Mouse (Mus musculus) T-helper 1 cell (primary cell): ENCODE results near the gene Grsf1.

Experiments used
- in situ Hi-C: fragments of 300-600 bp; cut with MboI, MseI; formaldehyde crosslinking; loops from one replicate; pipeline ENCODE4 v1.15.1; 2025; ENCODE audit warnings: high pct_unique_total_duplicates

The Grsf1 gene

DNA sequence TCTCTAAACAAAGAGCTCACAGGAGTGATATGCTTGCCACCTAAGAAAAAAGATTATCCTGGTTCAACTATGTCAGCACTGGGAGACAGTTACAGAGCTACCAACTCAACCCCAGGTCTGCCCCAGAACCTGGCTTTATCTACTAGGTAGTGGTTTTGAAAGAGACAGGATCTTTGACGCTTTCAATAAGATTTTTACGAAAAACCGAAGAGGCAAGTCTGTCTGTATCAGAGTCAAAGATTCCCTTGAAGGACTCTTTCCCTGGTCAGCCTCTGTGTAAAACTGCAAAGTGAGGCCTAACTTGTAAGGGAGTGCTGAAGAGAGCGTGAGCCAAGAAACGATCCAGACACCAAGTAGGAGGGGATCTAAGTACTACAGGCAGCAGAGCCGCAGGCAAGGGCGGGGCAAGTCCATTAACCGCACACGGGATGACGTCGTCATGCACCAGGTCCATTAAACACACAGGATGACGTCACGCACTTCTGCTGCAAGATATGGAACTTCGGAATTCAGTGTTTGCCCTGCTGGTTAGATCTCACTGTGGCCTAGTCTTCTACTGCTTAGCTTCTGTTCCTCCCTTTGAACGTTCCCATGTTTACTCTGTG lies 12.7 kb upstream of the Grsf1 start:
- in situ Hi-C loops = no loop called here

GRCm38 (mm10) chr5:88687996-88688406 lies 12.0 kb upstream of the Grsf1 start:
- in situ Hi-C loops = no loop called here

DNA sequence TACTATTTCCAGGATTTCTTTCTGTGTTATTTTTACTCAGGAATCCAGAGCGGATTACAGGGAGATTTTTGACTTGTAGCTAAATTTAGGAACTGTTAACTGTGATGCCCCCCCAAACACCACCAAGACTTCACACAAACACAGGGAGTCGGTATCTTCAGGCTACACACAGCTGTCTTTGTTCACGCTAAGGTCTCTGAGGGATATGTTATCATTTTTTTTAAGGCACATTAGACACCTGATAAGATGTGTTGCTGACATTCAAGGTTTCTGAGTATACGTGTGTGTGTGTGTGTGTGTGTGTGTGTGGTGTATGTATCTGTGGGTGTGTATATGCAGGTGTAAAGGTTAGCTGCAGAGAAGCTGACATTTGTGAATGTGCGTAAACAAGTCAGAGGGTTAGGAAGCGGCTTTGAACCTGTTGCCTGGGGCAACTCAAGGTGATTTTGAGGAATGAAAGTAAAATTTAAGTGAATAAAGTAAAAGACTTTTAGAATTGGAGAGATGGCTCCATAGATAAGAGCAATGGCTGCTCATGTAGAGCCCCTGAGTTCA lies 9.9 kb upstream of the Grsf1 start:
- in situ Hi-C loops = no loop called here

- in situ Hi-C loops = no loop called here
These were observed 9.3 kb upstream of the Grsf1 start for GRCm38 (mm10) chr5:88685306-88685705.

DNA sequence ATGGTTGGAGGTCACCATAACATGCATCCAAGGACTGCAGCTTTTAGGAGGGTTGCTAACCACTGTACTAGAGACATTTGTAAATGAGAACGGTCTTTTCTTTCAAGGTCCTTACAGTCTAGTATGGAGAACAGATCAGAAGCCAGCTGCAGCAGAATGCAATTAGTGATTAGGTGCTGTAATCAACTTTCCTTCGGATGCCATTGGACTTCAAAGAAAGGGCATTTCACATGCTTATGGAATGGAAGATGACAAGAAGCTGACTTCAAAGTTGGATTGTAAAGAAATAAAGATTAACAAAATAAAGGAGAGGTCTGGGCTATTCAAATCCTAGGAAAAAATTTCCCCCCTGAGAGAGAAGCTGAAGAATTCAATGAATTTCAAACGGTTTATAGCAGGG lies 8.3 kb upstream of the Grsf1 start:
- in situ Hi-C loops = no loop called here

GRCm38 (mm10) chr5:88683706-88684105 lies 7.7 kb upstream of the Grsf1 start:
- in situ Hi-C loops = no loop called here

DNA sequence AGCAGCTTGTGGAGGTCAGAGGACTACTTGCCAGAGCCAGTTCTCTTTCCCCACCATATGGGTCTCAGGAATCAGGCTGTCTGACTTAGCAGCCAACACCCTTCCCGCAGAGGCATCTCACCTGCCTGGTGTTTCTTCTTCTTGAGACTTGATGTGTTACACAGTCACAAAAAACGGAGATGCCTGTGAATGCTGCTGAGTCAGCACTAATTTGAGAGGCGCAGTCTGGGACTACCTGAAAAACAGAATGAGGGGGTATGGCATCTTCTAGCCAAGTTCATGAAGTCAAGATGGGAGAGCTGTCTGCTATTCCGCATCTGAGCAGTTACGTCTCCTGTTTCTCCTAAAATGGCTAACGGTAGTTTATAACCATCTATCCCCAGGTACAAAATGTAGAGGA lies 4.6 kb upstream of the Grsf1 start:
- in situ Hi-C loops = no loop called here

GRCm38 (mm10) chr5:88679341-88679740 lies 3.4 kb upstream of the Grsf1 start:
- in situ Hi-C loops = no loop called here

DNA sequence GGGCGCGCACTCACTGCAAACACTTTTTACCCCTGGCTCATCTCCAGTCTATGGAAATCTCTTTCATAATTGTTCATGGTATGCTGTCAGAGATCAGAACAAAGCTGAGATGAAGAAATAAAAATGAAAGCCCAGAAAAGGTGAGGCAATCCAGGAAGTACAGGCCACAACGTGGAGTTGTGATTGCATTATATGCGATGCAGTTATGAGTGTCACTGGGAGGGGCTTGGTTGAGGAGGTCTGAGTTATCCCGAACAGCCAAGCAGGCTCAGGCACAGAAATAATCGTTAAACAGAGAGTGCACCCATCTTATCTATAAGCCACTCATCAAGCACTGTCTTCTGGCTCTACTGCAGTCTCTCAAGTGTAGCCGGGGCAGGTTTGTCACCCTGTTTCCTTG lies 3.0 kb upstream of the Grsf1 start:
- in situ Hi-C loops = no loop called here

DNA sequence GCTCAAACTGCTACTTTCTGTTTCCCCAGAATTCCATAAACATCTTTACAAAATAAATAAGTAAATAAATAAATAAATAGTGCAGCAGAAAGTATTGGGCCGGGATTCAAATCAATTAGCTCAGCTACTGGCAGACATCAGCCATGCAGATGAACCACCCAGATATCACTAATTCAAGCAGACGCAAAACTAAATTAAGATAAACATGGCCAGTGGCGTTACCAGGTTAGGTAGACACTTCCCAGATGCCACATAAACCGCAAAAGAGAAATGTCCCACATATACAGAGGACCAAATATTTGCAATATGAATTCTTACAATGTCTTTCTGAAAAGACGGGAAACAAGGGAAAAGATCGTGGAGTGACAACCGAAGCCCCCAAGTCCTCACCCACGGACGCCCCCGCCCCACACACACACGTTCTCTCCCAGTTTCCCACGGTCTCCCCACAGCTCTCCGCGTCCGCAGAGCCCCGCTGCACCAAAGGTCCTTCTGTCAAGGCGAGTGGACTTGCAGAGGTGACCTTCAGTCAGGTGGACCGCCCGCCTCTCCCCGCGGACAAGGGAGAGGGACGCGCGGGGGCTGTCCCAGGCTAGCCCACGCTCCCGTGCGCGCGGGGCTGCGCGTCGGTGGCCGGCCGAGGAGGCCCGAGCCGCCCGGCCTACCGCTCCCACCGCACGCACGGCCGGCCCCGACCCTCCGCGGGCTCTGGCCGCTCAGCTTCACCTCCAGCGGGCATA lies 1.1 kb downstream of the Grsf1 start:
- in situ Hi-C loops = loop anchor here (25.0 kb wide), 1 partner anchor 1838 kb away; no protein-coding TSS in a partner anchor

DNA sequence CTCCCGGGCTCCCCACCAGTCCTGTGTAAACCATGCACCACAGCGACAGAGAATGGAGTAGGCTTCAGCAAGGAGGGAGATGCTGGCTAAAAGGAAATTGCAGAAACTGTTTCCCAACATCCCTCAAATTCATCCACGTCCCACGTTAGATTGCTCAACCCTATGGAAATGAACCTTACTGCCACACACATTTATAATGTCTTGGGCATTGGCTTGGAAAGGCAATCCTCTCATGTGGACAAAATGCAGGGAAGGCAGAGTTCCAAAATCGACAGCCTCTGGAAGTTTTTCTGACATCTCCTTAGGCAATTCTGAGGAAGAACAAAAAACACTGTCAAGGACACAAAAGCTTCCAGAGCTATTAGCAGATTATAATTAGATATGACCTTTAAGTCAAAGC lies 12.1 kb downstream of the Grsf1 start:
- in situ Hi-C loops = loop anchor here (25.0 kb wide), 1 partner anchor 1827 kb away; no protein-coding TSS in a partner anchor

DNA sequence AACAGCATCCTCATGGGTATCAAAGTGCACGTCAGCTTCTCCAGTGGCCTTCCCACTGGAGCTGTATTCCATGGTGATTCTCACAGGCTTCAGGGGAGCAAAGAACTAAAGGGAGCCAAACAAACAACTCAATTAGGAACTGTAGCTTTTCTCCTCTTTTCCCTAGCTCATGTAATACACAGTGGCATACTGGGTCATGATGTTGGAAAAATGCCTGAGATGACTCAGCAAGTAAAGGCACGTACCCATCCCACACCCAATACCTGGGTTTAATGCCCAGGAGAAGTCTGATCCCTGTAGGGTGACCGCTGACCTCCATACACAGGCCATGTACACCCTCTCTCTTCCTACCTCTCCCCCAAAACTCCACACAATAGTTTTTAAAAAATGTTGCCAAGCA lies 12.8 kb downstream of the Grsf1 start:
- in situ Hi-C loops = loop anchor here (25.0 kb wide), 1 partner anchor 1826 kb away; no protein-coding TSS in a partner anchor

DNA sequence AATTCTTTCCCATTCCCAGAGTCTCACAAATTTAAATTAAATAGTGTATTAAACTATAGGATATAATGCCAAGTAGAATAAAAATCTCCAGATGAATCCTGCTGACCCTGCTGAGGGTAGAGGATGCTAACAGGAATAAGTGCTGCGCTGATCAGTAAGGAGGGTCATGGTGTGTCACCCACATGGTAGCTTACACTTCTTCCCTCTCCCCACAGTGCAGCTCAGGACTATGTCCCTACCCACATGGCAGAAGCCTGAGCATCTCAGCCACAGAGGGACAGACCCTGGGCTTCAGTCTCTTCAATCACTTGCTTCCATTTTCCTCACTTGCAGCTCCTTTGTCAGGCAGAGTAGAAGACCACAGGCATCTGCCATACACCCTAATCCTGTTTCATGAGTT lies 18.1 kb downstream of the Grsf1 start:
- in situ Hi-C loops = loop anchor here (10.0 to 25.0 kb wide), 2 partner anchors 143 to 1821 kb away; no protein-coding TSS in a partner anchor

GRCm38 (mm10) chr5:88652589-88652988 lies 23.4 kb downstream of the Grsf1 start:
- in situ Hi-C loops = loop anchor here (10.0 to 25.0 kb wide), 2 partner anchors 138 to 1815 kb away; no protein-coding TSS in a partner anchor

- in situ Hi-C loops = loop anchor here (10.0 to 25.0 kb wide), 2 partner anchors 135 to 1812 kb away; no protein-coding TSS in a partner anchor
These were observed 26.5 kb downstream of the Grsf1 start for GRCm38 (mm10) chr5:88649250-88650173.

DNA sequence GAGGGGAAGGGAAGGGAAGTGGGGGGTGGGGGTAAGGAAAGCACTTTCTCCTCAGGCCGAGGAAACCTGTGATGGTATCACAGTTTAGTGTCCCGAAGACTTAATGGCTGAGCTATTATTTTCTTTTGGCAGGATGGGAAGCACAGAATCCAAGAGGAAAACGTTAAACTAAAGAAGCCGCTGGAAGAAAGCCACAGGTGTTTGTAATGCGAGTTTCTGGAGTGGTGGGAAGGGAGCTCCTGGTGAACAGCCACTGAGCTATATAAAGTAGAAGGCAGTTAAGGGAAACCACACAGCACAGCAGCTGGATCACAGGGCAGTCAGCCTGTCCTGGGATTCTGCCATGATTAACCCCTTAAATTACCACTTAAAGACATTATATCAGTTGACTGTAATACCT lies 30.6 kb downstream of the Grsf1 start:
- in situ Hi-C loops = no loop called here

- in situ Hi-C loops = no loop called here
These were observed 31.1 kb downstream of the Grsf1 start for GRCm38 (mm10) chr5:88644901-88645300.

- in situ Hi-C loops = no loop called here
These were observed 32.5 kb downstream of the Grsf1 start for GRCm38 (mm10) chr5:88643491-88643890.

DNA sequence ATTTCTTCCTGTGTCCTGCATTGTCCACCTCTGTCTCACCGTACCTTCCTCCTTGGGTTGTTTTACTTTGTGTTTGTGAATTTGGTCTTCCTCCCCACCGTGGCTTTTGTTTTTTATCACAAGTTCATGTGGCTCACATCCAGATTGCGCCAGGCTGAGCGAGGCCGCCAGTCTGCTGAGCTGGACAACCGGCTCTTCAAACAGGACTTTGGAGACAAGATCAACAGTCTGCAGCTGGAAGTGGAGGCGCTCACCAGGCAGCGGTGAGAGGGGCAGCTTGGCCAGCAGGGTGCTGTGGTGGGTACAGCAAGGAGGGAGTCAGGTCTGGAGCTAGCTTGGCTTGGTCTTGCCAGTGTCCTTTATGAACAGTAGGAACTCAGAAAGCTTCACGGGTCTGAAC lies 33.2 kb downstream of the Grsf1 start:
- in situ Hi-C loops = no loop called here

GRCm38 (mm10) chr5:88634076-88634475 lies 41.9 kb downstream of the Grsf1 start:
- in situ Hi-C loops = no loop called here

GRCm38 (mm10) chr5:88632463-88632862 lies 43.5 kb downstream of the Grsf1 start:
- in situ Hi-C loops = no loop called here

GRCm38 (mm10) chr5:88631545-88631944 lies 44.4 kb downstream of the Grsf1 start:
- in situ Hi-C loops = no loop called here
